Mouse (Mus musculus): ENCODE results near the gene Scarf1.
"Not testable (repeated sequence)": the region's sequence is repeated elsewhere in the genome, so short reads cannot be mapped to it uniquely, and the experiment has no call there.

Gene Scarf1

GRCm38 (mm10) chr11:75537491-75538183, 24.3 kb downstream of the Scarf1 start:
- DNase-seq (ENCODE audit: low spot score), result no peak

DNA sequence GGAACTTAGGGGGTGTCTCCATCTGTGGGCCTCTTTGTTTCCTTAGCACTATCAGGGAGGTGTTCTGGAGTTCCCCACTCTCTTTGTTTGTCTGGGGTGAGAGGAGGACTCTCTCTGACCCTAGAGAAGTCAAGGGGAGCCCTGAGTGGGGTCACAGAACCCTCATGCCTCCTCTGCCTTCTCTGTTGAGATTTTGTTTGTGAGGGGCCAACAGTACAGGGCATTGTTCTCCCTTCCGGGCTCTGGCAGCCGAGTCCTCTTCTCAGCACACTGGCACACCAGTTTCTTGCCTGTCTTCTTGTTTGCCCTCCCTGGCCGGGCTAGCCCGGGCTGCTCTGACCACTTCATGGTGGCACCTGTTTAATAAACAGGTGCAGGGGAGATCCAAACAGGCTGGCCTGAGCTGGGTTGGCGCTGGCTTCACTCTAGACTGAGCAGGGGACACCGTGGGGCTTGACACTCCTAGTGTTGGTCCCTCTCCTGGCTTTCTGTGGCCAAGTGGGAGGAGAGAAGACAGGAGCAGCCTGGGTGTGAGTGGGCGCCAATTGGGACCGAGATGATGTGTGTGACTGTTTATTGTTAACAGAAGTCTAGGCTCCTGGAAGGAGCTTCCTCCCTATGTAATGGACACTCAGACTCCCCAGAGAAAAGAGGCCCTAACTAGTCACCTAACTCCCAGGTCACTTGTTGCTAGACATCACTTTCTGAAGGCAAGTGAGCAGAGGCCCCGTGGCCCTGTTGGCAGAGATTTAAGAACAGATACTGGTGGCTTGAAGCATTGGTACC, 25.0 kb downstream of the Scarf1 start:
- DNase-seq (ENCODE audit: low spot score), result no peak

DNA sequence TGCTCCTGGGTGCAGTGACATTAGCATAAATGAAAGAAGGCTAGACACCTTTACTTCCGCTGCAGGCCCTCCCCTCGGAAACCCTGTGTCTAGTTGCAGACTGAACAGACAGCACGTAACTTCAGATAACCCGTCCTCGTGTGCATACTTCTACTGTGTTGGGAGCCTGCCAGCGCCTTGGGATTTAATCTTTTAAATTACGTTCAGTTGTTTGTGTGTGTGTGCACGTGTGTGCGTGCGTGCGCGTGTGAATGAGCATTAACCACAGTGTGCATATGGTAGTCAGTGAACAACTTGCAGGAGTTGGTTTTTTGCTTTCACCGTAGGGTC, 25.6 kb downstream of the Scarf1 start:
- no peak for DNase-seq (ENCODE audit: low spot score)

- DNase-seq (ENCODE audit: low spot score), result no peak
Observed at GRCm38 (mm10) chr11:75540209-75540608, 26.9 kb downstream of the Scarf1 start.

DNA sequence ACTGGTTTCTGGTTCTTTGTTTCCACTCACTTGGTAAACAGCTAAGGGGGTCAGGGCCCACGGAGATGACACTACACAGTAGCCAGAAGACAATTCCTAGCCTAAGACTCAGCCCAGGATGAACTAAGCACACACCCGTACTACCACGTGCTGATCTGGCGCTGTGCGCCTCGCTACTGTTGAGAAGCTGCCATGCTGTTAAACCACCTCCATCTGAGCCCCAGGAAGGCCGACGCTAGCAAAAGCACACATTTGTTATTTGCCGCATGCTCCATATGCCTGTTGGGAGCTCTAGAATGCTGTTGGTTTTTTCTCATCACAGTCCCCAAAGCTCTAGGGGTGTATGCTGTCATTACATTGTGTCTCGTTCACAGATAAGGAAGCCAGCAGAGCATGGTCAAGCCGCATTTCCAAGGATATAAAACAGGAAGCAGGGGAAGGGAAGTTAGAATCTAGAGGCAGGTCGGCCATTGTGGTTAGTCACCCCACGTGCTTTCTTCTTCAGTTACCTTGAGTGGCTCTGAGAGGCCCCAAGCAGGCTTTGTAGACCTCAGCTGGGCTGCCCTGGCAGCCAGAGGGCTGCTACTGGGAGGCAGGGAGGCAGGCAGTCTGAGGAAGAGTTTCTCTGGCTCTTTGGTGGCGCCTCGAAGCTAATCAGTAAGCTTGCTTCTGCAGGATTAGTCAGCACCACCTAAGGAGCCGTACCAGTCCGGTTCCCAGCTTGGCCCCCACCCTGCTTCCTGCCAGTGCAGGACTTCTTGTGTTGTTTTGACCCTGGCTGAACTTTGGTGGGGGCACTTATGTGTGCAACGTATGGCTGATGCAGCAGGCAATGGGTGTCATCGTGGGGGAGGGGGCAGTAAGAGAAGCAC, 27.6 kb downstream of the Scarf1 start:
- DNase-seq (ENCODE audit: low spot score), result no peak

- no peak for DNase-seq (ENCODE audit: low spot score)
Observed at GRCm38 (mm10) chr11:75544713-75545112, 31.4 kb downstream of the Scarf1 start.

DNA sequence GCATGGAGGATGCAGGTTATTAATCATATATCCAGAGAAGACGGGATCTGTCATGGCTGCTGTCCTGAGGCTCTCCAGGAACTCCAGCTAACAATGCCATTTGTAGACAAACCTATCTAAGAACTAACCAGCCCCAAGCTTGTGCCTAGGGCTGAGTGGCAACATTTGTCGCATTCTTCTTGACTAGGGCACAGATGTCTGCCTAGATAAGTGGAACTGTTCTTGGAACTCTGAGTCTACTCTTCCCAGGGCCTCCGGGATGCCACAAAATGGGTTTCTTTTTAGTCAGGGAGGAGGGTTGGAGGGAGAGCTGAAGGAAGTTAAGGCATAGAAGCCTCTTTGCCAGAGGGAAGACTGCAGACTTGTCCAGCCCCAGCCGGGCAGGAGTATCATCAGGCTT, 32.7 kb downstream of the Scarf1 start:
- no peak for DNase-seq (ENCODE audit: low spot score)

DNA sequence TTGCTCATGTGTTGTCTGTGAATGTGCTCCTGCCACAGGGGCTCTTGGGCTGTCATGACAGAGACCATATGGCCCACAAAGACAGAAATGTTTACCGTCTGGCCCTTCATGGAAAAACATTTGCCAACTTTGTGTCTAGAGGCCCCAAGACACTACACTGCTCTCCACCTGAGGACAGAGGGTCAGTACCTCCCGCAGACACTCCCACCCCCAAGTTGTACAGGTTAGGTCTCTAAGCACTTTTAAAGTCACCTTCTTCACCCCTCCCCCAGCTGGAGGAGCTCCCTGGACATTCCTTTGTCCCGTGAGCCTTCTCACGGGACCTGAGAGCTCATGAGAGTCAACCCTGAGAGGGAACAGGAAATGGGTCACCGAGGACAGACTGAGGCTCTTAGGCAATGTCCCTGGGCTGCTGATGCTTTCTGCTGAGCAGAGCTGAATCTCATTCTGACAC, 36.3 kb downstream of the Scarf1 start:
- no peak for DNase-seq (ENCODE audit: low spot score)

- no peak for DNase-seq (ENCODE audit: low spot score)
Observed at GRCm38 (mm10) chr11:75550200-75550946, 37.0 kb downstream of the Scarf1 start.

DNA sequence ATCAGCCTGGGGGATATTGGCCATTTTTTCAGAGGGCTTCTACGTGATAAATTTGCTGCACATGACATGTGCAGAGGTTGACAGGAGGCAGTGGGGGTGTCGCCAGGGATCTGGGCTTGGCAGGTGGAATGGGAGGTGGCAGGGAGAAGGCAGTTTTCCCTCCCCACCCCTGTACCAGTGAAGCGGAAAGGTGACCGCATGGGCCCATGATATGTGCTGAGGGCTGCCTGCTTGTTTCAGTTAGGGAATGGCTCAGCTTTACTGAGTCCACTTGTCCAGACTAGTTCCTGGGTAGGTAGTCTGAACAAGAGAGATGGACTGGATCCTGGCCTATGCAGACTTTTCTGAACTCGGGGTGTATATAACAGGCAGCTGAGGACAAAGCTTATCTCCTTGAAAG, 38.0 kb downstream of the Scarf1 start:
- no peak for DNase-seq (ENCODE audit: low spot score)

- DNase-seq (ENCODE audit: low spot score), result no peak
Observed at GRCm38 (mm10) chr11:75551961-75552441, 38.7 kb downstream of the Scarf1 start.

DNA sequence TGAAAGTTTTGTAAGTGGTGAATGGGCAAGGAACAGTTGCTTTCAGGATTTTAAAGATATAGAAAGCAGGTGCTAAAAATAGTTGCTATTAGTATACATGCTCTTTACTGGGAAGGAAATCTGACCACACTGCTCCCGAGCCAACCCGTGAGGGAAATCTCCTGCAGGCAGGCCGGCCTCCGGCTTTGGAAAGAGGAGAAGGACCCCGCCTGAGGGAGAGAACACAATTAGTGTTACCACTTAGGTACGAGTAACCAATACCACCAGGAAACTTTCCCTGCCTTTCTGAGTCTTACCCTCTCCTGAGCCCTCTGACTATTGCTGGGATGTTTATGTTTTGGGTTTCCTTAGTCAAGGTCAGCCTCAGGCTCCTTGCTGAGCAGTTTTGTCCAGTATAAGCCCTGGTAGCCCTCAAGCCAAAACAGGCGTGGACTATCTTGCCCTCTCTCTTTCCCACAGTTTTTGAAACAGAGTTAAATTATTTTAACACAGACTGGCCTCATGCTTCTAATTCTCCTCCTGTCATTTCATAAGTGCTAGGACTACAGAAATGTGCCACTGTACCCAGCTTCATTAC, 39.7 kb downstream of the Scarf1 start:
- DNase-seq (ENCODE audit: low spot score), result no peak

DNA sequence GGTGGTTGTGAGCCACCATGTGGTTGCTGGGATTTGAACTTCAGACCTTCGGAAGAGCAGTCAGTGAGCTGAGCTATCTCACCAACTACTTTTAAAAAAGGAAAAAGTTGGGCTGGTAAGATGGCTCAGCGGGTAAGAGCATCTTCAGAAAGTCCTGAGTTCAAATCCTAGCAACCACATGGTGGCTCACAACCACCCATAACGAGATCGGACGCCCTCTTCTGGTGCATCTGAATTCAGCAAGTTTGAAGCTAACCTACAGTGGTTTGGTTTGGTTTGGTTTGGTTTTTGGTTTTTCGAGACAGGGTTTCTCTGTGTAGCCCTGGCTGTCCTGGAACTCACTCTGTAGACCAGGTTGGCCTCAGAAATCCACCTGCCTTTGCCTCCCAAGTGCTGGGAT, 42.7 kb downstream of the Scarf1 start:
- DNase-seq (ENCODE audit: low spot score), result not testable (repeated sequence)

- DNase-seq (ENCODE audit: low spot score), result no peak
Observed at GRCm38 (mm10) chr11:75557142-75557541, 43.8 kb downstream of the Scarf1 start.

- no peak for DNase-seq (ENCODE audit: low spot score)
Observed at GRCm38 (mm10) chr11:75558101-75558500, 44.8 kb downstream of the Scarf1 start.

- no peak for DNase-seq (ENCODE audit: low spot score)
Observed at GRCm38 (mm10) chr11:75559870-75560504, 46.6 kb downstream of the Scarf1 start.

GRCm38 (mm10) chr11:75560530-75561409, 47.4 kb downstream of the Scarf1 start:
- no peak for DNase-seq (ENCODE audit: low spot score)

DNA sequence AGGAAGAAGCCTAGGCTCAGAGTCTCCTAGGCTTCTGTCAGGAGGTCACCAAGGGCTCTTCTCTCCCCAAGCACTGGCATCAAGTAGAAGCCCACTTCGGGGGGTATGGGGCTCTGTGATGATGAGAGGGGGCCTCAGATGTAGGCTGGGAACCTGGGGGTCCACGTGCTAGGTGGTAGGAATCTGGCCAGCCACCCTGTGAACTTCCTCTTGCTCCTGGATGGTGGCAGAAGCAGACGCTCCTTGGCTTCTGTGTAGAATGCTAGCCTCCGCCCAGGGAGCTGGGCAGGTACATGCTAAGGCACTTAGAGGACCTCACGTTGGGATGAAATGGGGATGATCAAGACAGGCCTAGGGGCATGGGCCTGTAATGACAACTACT, 48.1 kb downstream of the Scarf1 start:
- no peak for DNase-seq (ENCODE audit: low spot score)

- DNase-seq (ENCODE audit: low spot score), result no peak
Observed at GRCm38 (mm10) chr11:75562840-75563239, 49.5 kb downstream of the Scarf1 start.
